Mouse (Mus musculus) kidney, embryonic 15.5 days (tissue): ENCODE results near the gene Tdgf1. TPM values are rescaled to one million over a fixed set of nuclear protein-coding genes. Genes with fewer than 3 reads are reported as not detected.

Experiments
- ATAC-seq: fragments of 200-750 bp; cut with Nextera tagmentation; replicated peaks from 2 replicates; pipeline ENCODE4 v1.8.0; 2017; ENCODE audit warnings: moderate TSS enrichment; ENCODE audit not compliant: low FRiP score
- H3K27ac ChIP-seq: fragments of 300-500 bp; sonication (generic); 2 replicates; pipeline ENCODE4 v1.5.1; 2015; ENCODE audit warnings: mild to moderate bottlenecking, inconsistent platforms
- H3K27me3 ChIP-seq: fragments of 300-500 bp; sonication (generic); 2 replicates; pipeline ENCODE4 v1.6.1; 2015; ENCODE audit warnings: inconsistent platforms
- H3K36me3 ChIP-seq: fragments of 300-500 bp; sonication (generic); 2 replicates; pipeline ENCODE4 v1.6.1; 2015; ENCODE audit warnings: inconsistent platforms
- H3K4me1 ChIP-seq: fragments of 300-500 bp; sonication (generic); 2 replicates; pipeline ENCODE4 v1.6.1; 2015; ENCODE audit warnings: inconsistent platforms
- H3K4me2 ChIP-seq: fragments of 300-500 bp; sonication (generic); 2 replicates; pipeline ENCODE4 v1.6.1; 2015; ENCODE audit warnings: moderate library complexity, mild to moderate bottlenecking, inconsistent platforms
- H3K4me3 ChIP-seq: fragments of 300-500 bp; sonication (generic); replicated peaks from 2 replicates; pipeline ENCODE4 v1.5.1; 2015; ENCODE audit warnings: mild to moderate bottlenecking, inconsistent platforms
- H3K9ac ChIP-seq: fragments of 300-500 bp; sonication (generic); 2 replicates; pipeline ENCODE4 v1.6.1; 2015; ENCODE audit warnings: mild to moderate bottlenecking, inconsistent platforms
- H3K9me3 ChIP-seq: fragments of 300-500 bp; sonication (generic); replicated peaks from 2 replicates; pipeline ENCODE4 v1.6.1; 2016; ENCODE audit warnings: inconsistent platforms
- WGBS: fragments of 180-500 bp; shearing (Covaris S2); methylation state at CpG from one replicate; pipeline ENCODE4 v1.1.7; 2015; ENCODE audit warnings: mixed read lengths; 5-methylcytosine and 5-hydroxymethylcytosine counted together
- polyA plus RNA-seq: library from polyadenylated mRNA; unstranded; fragments of >200 nt; fragmentation: Nextera tagmentation; extraction: Ambion mirVana; gene quantifications from 2 replicates; pipeline ENCODE4 v1.2.1, GENCODE M21; 2015

The Tdgf1 gene
- polyA plus RNA-seq, 1 experiment from 2014 or later = not detected

DNA sequence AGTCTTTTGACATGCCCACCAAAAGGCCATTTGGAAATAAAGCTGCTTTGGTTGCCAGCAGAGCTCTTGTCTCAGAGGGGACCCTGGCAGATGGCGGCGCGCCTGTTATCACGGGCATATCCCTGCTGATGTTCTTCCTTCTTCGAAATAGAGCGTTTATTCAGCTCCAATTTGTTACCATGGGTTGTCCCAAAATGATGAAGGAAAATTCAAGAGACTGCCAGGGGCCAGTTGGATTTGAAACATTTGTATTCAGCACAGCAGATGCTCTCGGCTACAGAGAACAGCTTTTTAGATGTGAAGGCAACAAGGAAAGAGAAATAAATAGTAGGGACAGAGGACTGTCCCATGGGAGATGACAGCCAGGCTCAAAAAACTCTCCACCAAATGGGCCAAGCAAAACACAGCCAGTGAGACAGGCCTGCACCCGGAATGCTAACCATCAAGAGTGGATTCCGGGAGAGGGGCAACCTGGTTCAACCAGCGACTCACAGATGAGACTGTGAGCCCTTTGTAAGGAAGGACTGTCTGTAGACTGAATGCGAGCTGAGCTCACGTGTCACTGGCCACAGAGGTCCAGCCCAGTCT, 12.0 kb downstream of the Tdgf1 start:
- H3K4me3 ChIP-seq = no peak overlapping the region
- WGBS = 81% methylated on average over 12 of the region's 12 CpGs
- H3K4me2 ChIP-seq = no peak overlapping the region
- H3K4me1 ChIP-seq = no peaks in the 10 kb centered on the region
- H3K9me3 ChIP-seq = no peaks in the 10 kb centered on the region
- no peaks in the 10 kb centered on the region for H3K27me3 ChIP-seq
- H3K36me3 ChIP-seq = no peaks in the 10 kb centered on the region
- ATAC-seq = no peak
- H3K27ac ChIP-seq = no peak overlapping the region
- no peak overlapping the region for H3K9ac ChIP-seq

DNA sequence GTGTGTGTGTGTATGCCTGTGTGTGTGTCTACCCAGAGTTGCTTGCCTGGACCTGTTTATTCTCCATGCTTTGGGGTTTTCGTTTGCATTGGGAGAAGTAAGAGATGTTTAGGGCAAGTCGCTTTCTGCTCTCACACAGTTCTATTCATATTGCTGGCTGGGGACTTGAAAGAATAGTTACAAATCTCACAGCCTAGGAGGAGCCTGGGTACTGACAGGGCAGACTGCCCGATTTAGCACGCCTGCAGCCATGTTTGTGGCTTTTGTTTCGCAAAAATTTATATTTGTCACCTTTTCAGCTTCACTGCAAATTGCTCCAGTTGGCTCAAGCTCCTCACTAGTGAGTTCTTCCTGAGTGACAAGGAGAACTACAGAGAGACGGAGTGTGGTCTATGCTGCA, 14.4 kb downstream of the Tdgf1 start:
- Histone ChIP-seq H3K4me1 (no peaks in the 10 kb centered on the region), H3K4me2 (no peak overlapping the region), H3K27me3 (no peaks in the 10 kb centered on the region), H3K36me3 (no peaks in the 10 kb centered on the region), H3K27ac (no peak overlapping the region), H3K9ac (no peak overlapping the region), H3K4me3 (no peak overlapping the region), H3K9me3 (no peaks in the 10 kb centered on the region)
- 80% methylated on average over 6 of the region's 6 CpGs for WGBS
- ATAC-seq = no peak

DNA sequence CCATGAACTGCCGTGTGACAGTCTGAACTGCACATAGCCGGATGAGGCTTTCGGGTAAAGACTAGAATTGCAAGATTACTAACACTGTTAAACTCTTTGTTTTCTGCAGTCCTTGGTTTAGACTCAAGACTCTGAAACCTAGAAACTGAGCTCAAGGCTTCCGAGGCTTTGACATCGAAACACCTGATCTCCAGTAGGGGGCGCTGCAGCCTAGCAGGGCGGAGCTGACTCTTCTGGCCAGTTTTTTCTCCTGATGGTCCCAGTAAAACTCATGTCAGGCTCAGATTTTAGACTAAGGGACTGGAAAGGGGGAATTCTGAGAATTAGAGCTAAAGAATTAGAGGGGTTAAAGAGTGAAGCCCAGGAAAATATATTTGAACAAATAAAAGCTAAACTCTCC, 23.2 kb downstream of the Tdgf1 start:
- WGBS = 18% methylated on average over 7 of the region's 7 CpGs
- Histone ChIP-seq H3K27ac (no peak overlapping the region), H3K4me3 (no peak overlapping the region), H3K9me3 (no peaks in the 10 kb centered on the region), H3K27me3 (no peaks in the 10 kb centered on the region), H3K9ac (no peak overlapping the region), H3K36me3 (no peaks in the 10 kb centered on the region), H3K4me2 (no peak overlapping the region), H3K4me1 (0 out of 2 replicates have a peak, but pooled peaks cover 2% of the 10 kb centered on the region)
- ATAC-seq = no peak

DNA sequence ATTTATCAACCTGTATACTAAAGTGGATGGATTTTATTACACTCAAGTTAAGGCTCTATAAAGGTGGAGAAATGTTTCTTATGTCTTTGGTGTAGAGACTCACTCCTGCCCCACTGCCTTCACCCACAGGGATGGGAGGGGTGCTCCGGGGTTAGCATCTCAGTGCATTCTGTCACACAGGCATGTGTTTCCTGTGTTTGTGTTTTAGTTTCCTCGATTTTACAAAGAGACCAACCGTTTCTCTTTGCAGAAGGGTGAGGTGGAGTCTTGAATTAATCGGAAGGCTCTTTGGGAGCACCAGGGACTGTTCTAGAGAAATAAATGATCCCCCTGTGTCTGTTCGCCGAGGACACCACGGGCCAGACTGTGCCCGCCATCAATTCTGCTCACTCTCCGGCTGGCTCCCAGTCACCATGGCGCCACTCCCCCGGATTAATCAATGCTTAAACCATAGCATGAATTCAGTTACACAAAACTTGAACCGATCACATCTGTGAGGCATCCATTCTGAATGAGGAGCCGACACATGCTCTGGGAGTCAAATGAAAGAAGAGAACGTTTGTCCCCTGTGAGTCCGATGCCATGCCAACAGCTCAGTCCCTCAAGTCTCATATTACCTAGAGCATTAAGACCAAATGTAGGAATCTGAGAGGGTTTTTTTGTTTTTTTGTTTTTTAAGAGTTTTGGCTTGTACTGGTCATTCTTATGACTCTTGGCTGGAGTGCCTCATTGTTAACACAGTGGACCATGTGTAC, 25.1 kb downstream of the Tdgf1 start:
- H3K9me3 ChIP-seq = no peaks in the 10 kb centered on the region
- no peak overlapping the region for H3K27ac ChIP-seq
- no peaks in the 10 kb centered on the region for H3K27me3 ChIP-seq
- H3K4me1 ChIP-seq = 0 out of 2 replicates have a peak, but pooled peaks cover 2% of the 10 kb centered on the region
- H3K36me3 ChIP-seq = no peaks in the 10 kb centered on the region
- ATAC-seq = no peak
- no peak overlapping the region for H3K4me2 ChIP-seq
- no peak overlapping the region for H3K4me3 ChIP-seq
- H3K9ac ChIP-seq = no peak overlapping the region
- 53% methylated on average over 15 of the region's 15 CpGs for WGBS

DNA sequence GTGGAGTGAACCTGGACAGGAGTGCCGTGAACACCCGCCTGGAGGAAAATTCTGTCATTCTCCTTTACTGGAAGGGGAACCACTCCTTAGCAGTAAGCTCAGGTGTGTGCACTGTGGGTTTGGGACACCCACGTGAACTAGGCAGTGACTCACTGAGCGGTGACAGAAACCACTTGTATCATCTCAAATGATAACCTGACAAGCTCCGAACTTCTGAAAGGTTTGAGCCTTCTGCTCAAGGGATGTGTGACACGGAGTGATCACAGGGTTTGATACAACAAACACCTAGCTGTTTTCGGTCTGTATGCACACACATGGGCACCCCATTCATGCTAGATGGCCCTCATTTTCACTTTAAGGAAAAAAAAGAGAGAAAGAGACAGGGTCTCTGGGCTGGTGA, 29.2 kb downstream of the Tdgf1 start, which contains the start of gene Fam240a:
Gene Fam240a, minus strand, starts transcription at position 76 of the 400 bp plus-strand sequence.
- H3K4me3 ChIP-seq = no peak within 1 kb of the TSS
- no peak within 1 kb of the TSS for H3K27ac ChIP-seq
- no peaks in the 10 kb centered on the region for H3K4me1 ChIP-seq
- no peaks in the 10 kb centered on the region for H3K36me3 ChIP-seq
- no peaks in the 10 kb centered on the region for H3K27me3 ChIP-seq
- ATAC-seq = no peak
- no peaks in the 10 kb centered on the region for H3K9me3 ChIP-seq
- WGBS = 90% methylated on average over 7 of the region's 7 CpGs
- no peak within 1 kb of the TSS for H3K4me2 ChIP-seq
- H3K9ac ChIP-seq = no peak within 1 kb of the TSS

DNA sequence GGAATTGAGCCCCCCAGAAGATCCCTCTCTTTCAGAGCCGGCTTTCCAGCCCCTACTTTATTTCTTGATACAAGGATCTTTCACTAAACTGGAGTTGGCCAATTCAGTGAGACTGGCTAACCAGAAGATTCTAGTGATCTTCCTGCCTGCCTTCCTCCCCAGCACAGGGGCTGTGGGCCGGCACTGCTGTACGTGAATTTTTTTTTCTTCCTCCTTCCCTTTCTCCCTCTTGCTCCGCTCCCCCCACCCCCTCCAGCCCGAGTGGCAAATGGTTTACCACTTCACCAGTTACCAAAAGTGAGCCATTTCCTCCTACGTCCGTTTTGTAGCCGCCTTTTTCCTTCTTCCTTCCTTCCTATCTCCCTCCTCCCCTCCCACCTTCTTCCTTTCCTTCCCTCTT, 30.5 kb downstream of the Tdgf1 start:
- 52% methylated on average over 8 of the region's 8 CpGs for WGBS
- Histone ChIP-seq H3K27me3 (no peaks in the 10 kb centered on the region), H3K9ac (no peak overlapping the region), H3K36me3 (no peaks in the 10 kb centered on the region), H3K27ac (no peak overlapping the region), H3K4me3 (no peak overlapping the region), H3K4me1 (no peaks in the 10 kb centered on the region), H3K9me3 (no peaks in the 10 kb centered on the region), H3K4me2 (no peak overlapping the region)
- no peak for ATAC-seq

DNA sequence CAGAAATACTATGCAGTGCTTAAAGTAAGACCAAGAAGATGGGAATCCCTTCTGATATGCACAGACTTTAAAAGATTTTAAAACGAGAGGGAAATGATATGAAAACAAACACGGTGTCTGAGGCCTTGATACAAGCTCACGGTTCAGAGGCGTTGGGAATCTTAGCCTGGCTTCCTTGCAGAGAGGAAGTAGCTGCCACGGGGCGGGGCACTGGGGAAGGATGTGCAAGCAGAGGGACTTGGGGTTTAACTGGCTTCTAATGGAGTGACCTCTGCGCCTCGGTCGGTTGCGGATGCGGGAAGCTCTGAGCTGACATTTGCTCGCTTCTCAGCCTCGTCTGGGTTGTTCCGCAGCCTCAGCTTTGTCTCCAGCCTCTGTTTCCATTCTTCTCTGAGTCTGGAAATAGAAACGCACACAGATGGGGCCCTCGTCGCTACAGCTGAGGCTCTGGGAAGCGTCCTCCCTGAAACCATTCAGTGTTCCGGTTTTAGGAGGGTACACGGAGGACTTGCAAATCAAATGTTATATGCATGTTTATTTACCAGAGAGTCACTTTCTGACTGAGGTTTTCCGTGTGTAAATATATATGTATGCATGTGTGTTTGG, 31.2 kb downstream of the Tdgf1 start:
- no peak for ATAC-seq
- Histone ChIP-seq H3K27ac (no peak overlapping the region), H3K9me3 (no peaks in the 10 kb centered on the region), H3K4me2 (no peak overlapping the region), H3K36me3 (no peaks in the 10 kb centered on the region), H3K4me1 (no peaks in the 10 kb centered on the region), H3K27me3 (no peaks in the 10 kb centered on the region), H3K4me3 (no peak overlapping the region), H3K9ac (no peak overlapping the region)
- 62% methylated on average over 21 of the region's 21 CpGs for WGBS

DNA sequence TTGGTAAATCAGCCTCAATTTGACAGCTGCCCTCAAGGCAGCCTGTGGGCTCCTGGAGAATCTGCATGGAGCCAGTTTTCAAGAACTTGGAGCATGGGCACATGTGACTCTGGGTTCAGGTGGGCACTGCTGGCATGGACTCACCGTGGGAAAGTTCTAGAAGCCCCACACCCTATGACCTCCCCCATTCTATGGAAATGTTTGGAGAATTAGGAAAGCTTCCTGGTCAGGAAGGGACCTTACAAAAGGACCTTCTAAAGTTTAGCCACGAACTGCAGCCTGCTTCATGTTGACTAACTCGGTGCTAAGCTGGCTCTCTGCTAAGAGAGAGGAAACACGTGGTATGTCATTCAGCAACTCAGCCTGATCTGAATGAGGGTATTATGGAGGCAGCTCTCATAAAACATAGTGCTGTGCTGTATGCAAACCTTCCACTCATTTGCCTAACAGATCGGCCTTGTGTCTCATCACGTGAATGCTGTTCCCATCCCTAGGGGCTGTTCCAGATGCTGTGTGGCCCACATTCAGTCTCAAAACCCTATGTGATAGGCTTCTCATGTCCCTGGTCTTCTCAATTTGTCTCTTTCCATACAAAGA, 36.5 kb downstream of the Tdgf1 start:
- WGBS = 78% methylated on average over 6 of the region's 6 CpGs
- ATAC-seq = no peak

DNA sequence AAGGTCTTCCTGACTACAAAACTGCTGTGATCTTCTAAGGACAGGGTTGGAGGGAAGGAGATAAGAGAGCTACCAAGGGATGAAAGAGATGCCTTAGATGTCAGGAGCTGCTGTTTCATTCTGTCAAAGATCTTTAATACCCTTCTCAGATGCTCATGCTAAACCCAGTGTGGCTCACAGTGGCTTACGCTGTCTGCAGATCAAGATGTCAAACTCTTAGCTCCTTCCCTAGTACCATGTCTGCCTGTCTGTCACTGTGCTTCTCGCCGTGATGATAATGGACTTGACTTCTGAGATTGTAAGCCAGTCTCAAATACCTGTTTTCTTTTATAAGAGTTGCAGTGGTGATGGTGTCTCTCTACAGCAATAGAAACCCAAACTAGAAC, 37.3 kb downstream of the Tdgf1 start:
- no peaks in the 10 kb centered on the region for H3K27me3 ChIP-seq
- H3K9ac ChIP-seq = no peak overlapping the region
- H3K4me3 ChIP-seq = no peak overlapping the region
- H3K27ac ChIP-seq = no peak overlapping the region
- ATAC-seq = no peak
- no peaks in the 10 kb centered on the region for H3K36me3 ChIP-seq
- WGBS = 89% methylated on average over 3 of the region's 3 CpGs
- no peak overlapping the region for H3K4me2 ChIP-seq
- no peaks in the 10 kb centered on the region for H3K9me3 ChIP-seq
- H3K4me1 ChIP-seq = no peaks in the 10 kb centered on the region

More for the DNA sequence above, 36.5 kb downstream of the Tdgf1 start:
- H3K4me3 ChIP-seq = no peak overlapping the region
- no peaks in the 10 kb centered on the region for H3K36me3 ChIP-seq
- H3K27ac ChIP-seq = no peak overlapping the region
- no peak overlapping the region for H3K4me2 ChIP-seq
- no peaks in the 10 kb centered on the region for H3K9me3 ChIP-seq
- no peak overlapping the region for H3K9ac ChIP-seq
- no peaks in the 10 kb centered on the region for H3K27me3 ChIP-seq
- no peaks in the 10 kb centered on the region for H3K4me1 ChIP-seq

DNA sequence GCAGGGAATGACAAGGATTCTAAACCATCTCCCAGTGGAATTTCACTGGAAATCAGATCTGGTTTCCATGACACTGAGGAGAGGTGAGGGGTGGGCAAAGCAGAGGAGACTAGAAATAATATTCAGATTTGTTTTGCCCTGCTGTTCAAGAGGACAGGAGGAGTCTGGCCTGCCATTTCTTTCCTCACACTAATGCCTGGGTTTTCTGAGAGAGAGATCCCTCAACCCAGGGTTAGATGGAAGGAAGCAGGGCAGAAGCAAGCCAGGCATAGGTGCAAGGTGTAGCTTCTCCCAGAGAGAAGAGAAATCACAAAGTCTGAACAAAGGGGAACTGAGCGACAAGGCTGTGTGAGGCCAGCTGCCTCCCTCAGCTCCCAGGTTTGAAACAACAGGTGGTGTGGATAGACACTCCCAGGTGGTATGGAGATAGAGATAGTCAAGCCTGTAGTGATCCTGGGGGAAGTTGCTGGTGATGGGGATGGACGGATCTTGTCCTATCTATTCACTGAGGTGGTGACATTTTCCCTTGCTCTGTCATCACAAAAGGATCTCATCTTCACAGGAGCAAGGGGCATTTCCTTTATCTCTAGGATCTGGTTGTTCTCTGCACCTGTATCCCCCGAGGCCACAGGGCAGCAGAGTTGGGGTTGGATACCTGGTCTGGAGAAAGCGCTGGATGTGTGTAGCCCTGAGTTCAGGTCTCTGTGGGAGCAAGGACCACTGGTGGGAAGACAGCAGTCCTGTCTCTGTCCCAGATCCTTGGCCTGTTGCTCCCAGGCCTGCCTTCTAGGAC, 37.9 kb downstream of the Tdgf1 start:
- WGBS = 81% methylated on average over 4 of the region's 4 CpGs
- H3K27ac ChIP-seq = no peak overlapping the region
- no peak for ATAC-seq

DNA sequence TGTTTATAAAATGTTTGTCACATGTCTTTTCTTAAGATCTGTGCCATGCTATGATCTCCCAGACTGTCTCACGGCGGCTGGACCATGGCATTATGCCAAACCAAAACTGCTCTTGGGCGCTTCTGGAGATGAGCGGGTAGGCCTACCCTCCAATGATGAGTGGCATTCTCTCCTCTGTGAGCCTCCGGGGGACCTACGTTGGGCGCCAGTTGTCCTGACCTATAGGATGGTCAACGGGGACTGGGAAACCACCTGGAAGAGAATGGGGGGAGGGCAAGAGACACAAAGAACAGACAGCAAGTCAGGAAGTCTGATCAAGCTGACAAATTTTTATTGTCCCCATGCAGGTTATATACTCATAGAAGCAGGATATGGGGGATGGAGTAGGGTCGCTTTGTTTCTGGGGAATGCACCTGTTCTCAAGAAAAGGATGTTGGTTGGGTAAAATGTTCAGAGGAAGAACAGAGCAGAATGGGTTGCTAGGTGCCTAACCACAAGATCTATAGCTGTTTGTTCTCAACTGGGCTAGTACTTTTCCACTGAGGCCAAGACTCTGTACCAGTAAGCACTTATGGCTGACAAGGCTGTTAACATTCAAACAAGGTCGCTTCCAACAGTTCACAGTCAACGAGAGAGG, 38.6 kb downstream of the Tdgf1 start:
- Histone ChIP-seq H3K4me3 (no peak overlapping the region), H3K27me3 (no peaks in the 10 kb centered on the region), H3K36me3 (no peaks in the 10 kb centered on the region), H3K9me3 (no peaks in the 10 kb centered on the region), H3K4me1 (no peaks in the 10 kb centered on the region), H3K9ac (no peak overlapping the region), H3K4me2 (no peak overlapping the region), H3K27ac (no peak overlapping the region)
- ATAC-seq = no peak
- WGBS = 91% methylated on average over 11 of the region's 11 CpGs

More for the DNA sequence above, 37.9 kb downstream of the Tdgf1 start:
- H3K9ac ChIP-seq = no peak overlapping the region
- no peak overlapping the region for H3K4me2 ChIP-seq
- H3K9me3 ChIP-seq = no peaks in the 10 kb centered on the region
- H3K36me3 ChIP-seq = no peaks in the 10 kb centered on the region
- no peaks in the 10 kb centered on the region for H3K27me3 ChIP-seq
- H3K4me1 ChIP-seq = no peaks in the 10 kb centered on the region
- no peak overlapping the region for H3K4me3 ChIP-seq
